Mouse (Mus musculus) embryonic facial prominence, embryonic 13.5 days (tissue): ENCODE data around the gene Rgl2. TPM values are rescaled to one million over a fixed set of nuclear protein-coding genes. Genes with fewer than 3 reads are reported as not detected.

Source experiments
- microRNA-seq: library from miRNA; unstranded; fragments of <30 nt; microRNA quantifications from one replicate; pipeline ENCODE4, GENCODE M21; 2016
- polyA plus RNA-seq: library from polyadenylated mRNA; unstranded; fragments of >200 nt; fragmentation: Nextera tagmentation; extraction: Ambion mirVana; gene quantifications from 2 replicates; pipeline ENCODE4 v1.2.1, GENCODE M21; 2015

The Rgl2 gene
- polyA plus RNA-seq, 1 experiment from 2014 or later = 61.2 TPM

Small RNA genes within 50 kb of the gene (microRNA-seq; reads per million reads assigned to microRNA genes)
- not detected for gene Gm27740

Other genes starting within 250 kb of the Rgl2 start
- 372 and 384 TPM in 2 replicates for gene Hnrnpm, start 242.7 kb upstream of the Rgl2 start, polyA plus RNA-seq
- 42.6 and 46.9 TPM in 2 replicates for gene March2, start 210.9 kb upstream of the Rgl2 start, polyA plus RNA-seq
- 324 and 385 TPM in 2 replicates for gene Rab11b, start 169.0 kb upstream of the Rgl2 start, polyA plus RNA-seq
- 53.0 and 60.7 TPM in 2 replicates for gene Angptl4, start 147.7 kb upstream of the Rgl2 start, polyA plus RNA-seq
- gene Kank3, start 119.0 kb upstream of the Rgl2 start, polyA plus RNA-seq = 34.4 and 37.9 TPM in 2 replicates
- 1,111 and 1,168 TPM in 2 replicates for gene Rps28, start 105.0 kb upstream of the Rgl2 start, polyA plus RNA-seq
- 464 and 506 TPM in 2 replicates for gene Ndufa7, start 105.0 kb upstream of the Rgl2 start, polyA plus RNA-seq
- gene Cd320, start 86.5 kb upstream of the Rgl2 start, polyA plus RNA-seq = 57.8 and 66.4 TPM in 2 replicates
- gene Gm7029, start 55.7 kb upstream of the Rgl2 start, polyA plus RNA-seq = not detected in 2 replicates
- gene Kifc1, start 38.9 kb upstream of the Rgl2 start, polyA plus RNA-seq = 7.2 and 7.3 TPM in 2 replicates
- gene Platr17, start 24.4 kb upstream of the Rgl2 start, polyA plus RNA-seq = 0.27 TPM in 1 of 2 replicates, not detected in the other
- 57.7 and 58.9 TPM in 2 replicates for gene Daxx, start 20.1 kb upstream of the Rgl2 start, polyA plus RNA-seq
- gene Tapbp, start 13.6 kb upstream of the Rgl2 start, polyA plus RNA-seq = 26.6 and 31.9 TPM in 2 replicates
- 15.4 and 17.6 TPM in 2 replicates for gene Zbtb22, start 13.6 kb upstream of the Rgl2 start, polyA plus RNA-seq
- gene Pfdn6, start 10.8 kb downstream of the Rgl2 start, polyA plus RNA-seq = 176 and 190 TPM in 2 replicates
- 36.2 and 40.7 TPM in 2 replicates for gene Wdr46, start 11.1 kb downstream of the Rgl2 start, polyA plus RNA-seq
- 7.0 and 7.2 TPM in 2 replicates for gene B3galt4, start 21.9 kb downstream of the Rgl2 start, polyA plus RNA-seq
- 45.7 and 49.6 TPM in 2 replicates for gene Vps52, start 26.3 kb downstream of the Rgl2 start, polyA plus RNA-seq
- gene Rps18, start 26.5 kb downstream of the Rgl2 start, polyA plus RNA-seq = 1,782 and 1,797 TPM in 2 replicates
- gene H2-K1, start 70.8 kb downstream of the Rgl2 start, polyA plus RNA-seq = 8.5 and 14.6 TPM in 2 replicates
- gene Ring1, start 95.1 kb downstream of the Rgl2 start, polyA plus RNA-seq = 17.1 and 22.3 TPM in 2 replicates
- gene H2-Ke6, start 98.5 kb downstream of the Rgl2 start, polyA plus RNA-seq = 57.4 and 58.8 TPM in 2 replicates
- 201 and 212 TPM in 2 replicates for gene Slc39a7, start 102.1 kb downstream of the Rgl2 start, polyA plus RNA-seq
- gene Rxrb, start 102.3 kb downstream of the Rgl2 start, polyA plus RNA-seq = 53.4 and 56.4 TPM in 2 replicates
- gene Col11a2, start 109.9 kb downstream of the Rgl2 start, polyA plus RNA-seq = 23.7 and 26.5 TPM in 2 replicates
- 0.48 and 0.65 TPM in 2 replicates for gene H2-Oa, start 162.8 kb downstream of the Rgl2 start, polyA plus RNA-seq
- 17.2 and 17.6 TPM in 2 replicates for gene H2-DMa, start 190.0 kb downstream of the Rgl2 start, polyA plus RNA-seq
- gene Brd2, start 193.1 kb downstream of the Rgl2 start, polyA plus RNA-seq = 122 and 142 TPM in 2 replicates
- 0.67 and 1.1 TPM in 2 replicates for gene H2-DMb2, start 213.8 kb downstream of the Rgl2 start, polyA plus RNA-seq
- gene H2-DMb1, start 223.5 kb downstream of the Rgl2 start, polyA plus RNA-seq = 2.0 and 2.6 TPM in 2 replicates